Mouse (Mus musculus) cortical plate, adult 2 months (tissue): ENCODE data around the gene Agbl1.

Experiments used
- CTCF ChIP-seq: fragments of 200-500 bp; IDR thresholded peaks from 2 replicates; pipeline ENCODE4 v1.5.1; 2011; ENCODE audit warnings: mild to moderate bottlenecking, control low read depth, low read length; ENCODE audit not compliant: insufficient read depth; ENCODE audit errors: extremely low read depth
- POLR2A ChIP-seq: fragments of 200-500 bp; IDR thresholded peaks from 2 replicates; pipeline ENCODE4 v1.6.1; 2011; ENCODE audit warnings: mild to moderate bottlenecking, low read length, control low read depth; ENCODE audit not compliant: insufficient read depth; ENCODE audit errors: extremely low read depth

DNA sequence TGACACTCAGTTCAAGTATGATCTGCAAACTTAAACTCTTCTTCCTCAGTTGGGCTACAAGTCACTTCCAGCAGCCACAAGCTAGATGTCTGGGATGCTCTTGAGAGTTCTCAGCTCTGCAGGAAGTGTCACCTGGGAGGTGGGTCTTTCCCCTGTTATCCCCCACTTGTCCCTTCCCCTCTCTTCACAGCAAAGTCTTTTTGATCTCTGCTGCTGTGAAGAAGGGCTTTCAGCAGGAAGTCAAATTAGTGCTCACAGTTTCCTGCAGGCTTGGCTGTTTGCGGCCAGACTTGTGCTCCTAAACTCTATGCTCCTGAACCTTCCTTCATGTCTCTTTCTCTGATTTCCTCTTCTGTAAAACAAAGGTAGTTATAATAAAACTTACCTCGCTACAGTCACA is 806 bp upstream of the Agbl1 start:
- TF ChIP-seq CTCF (no peak), POLR2A (no peak)
